Mouse (Mus musculus) bone marrow macrophage, adult 2 months (primary cell): ENCODE data around the gene Sema3c.

Experiments
- CTCF ChIP-seq: IDR thresholded peaks from 2 replicates; pipeline ENCODE4 v1.5.1; 2012; ENCODE audit warnings: low read depth, mild to moderate bottlenecking, low read length, moderate library complexity
- POLR2A ChIP-seq: IDR thresholded peaks from 2 replicates; pipeline ENCODE4 v1.6.1; 2012; ENCODE audit warnings: mild to moderate bottlenecking, low read depth, low read length, borderline replicate concordance

DNA sequence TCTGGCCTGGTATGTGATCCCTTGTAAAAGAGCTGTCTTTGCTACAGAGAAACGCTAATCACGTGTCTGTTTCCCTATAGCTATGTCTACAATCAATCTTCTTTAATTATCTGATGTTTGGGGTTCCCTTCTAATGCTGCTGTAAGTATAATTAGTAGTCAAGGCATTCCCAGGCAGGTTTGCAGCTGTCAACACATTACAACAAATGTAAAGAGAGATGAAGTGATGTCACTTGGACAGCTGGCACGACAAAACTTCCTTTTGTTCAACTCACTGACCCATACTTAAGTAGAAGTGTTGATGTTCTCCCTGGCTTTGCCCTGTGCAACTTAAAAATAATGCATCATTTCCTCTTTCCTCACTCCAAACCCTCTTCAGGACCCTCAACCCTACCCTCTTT is 22.4 kb upstream of the Sema3c start:
- no peak for TF ChIP-seq POLR2A
- TF ChIP-seq CTCF: no peak
